Mouse (Mus musculus) left cerebral cortex, adult 11 months (tissue): ENCODE results near the gene Olfr1012.
"Not testable (repeated sequence)": the region's sequence is repeated elsewhere in the genome, so short reads cannot be mapped to it uniquely, and the experiment has no call there.

Source experiments
- DNase-seq: peaks from one replicate; pipeline ENCODE4 v3.0.0; 2022; ENCODE audit warnings: low spot score

Olfr1012 gene

GRCm38 (mm10) chr2:85762666-85763065 lies at the start of gene Olfr1012:
TSS of gene Olfr1012 (minus strand) at chr2:85762766.
- no peak for DNase-seq

- DNase-seq, result no peak
Observed at GRCm38 (mm10) chr2:85804501-85804900, 41.9 kb upstream of the Olfr1012 start.

- no peak for DNase-seq
Observed at GRCm38 (mm10) chr2:85802444-85802843, 39.9 kb upstream of the Olfr1012 start, which contains the start of gene Olfr1016. TSS of gene Olfr1016 (minus strand) at chr2:85802544.

DNA sequence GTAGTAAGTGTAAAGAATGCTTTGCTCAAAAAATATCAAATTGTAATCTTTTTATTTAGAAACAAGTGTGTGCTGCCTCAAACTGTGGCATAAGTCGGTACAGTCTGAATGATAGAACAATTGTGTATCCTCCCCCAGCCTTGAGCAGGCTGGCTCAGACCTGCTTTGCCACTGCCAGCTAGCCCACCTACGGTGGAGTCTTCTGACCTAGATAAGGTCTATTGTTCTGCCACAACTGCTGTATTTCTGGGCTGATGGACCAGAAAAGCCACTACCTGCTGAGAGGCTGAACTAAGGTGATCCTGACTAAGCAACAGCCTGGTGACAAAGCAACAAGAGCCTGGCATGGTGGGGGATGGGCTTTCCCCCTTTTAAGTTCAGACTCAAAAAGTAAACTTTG lies 29.8 kb upstream of the Olfr1012 start:
- DNase-seq, result no peak

GRCm38 (mm10) chr2:85781717-85782116 lies 19.2 kb upstream of the Olfr1012 start, which contains the start of gene Olfr1015:
TSS of gene Olfr1015 (plus strand) at chr2:85782017.
- DNase-seq, result no peak

DNA sequence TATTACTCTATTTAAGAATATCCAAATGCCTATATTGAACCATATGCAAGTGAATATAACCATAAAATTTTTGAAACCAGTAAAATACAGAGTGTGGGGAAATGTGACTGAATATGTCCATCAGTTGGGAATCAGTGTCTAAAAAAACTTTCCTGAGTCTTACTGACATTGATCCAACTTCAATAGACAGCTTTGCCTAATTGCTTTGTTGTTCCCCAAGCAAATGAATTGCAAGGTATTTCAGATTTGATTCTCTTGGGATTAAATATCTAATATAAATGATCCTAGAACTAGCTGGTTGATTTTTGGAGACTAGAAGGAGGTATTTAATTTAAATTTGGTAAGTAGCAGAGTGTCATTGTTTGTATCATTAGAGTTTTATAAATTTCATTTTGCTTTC lies 9.8 kb upstream of the Olfr1012 start, which contains the start of gene Olfr1014:
Gene Olfr1014, plus strand, starts transcription at position 301 of the 400 bp plus-strand sequence.
- DNase-seq, result no peak

DNA sequence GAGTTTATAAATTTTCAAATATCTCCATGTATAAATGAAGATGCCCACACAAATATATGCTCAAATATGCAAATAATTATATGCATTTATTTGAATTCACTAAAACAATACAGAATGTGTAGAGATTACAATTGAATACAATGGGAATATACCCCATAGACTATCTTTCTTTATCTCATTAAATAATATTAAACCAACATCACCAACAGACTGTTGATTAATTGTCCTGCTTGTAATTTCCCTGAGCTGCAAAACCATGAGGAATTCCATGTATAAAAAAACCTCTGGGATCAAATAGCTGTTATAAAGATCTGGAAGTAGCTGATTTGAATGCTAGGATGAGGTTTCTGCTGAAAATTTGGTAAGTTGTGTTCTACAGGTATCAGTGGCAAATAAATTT lies 4.2 kb upstream of the Olfr1012 start, which contains the start of gene Olfr1013:
Gene Olfr1013, plus strand, starts transcription at position 301 of the 400 bp plus-strand sequence.
- no peak for DNase-seq

DNA sequence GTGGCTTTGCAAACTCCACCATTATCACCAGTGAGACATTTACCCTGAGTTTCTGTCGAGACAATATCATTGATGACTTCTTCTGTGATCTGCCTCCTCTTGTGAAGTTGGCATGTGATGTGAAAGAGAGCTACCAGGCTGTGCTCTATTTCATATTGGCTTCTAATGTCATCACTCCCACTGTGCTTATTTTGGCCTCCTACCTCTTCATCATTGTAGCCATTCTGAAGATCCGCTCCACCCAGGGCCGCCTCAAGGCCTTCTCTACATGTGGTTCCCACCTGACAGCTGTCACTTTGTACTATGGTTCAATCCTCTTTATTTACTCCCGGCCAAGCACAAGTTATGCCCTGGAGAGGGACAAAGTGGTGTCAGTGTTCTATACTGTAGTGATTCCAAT lies 8.7 kb downstream of the Olfr1012 start:
- DNase-seq, result no peak

DNA sequence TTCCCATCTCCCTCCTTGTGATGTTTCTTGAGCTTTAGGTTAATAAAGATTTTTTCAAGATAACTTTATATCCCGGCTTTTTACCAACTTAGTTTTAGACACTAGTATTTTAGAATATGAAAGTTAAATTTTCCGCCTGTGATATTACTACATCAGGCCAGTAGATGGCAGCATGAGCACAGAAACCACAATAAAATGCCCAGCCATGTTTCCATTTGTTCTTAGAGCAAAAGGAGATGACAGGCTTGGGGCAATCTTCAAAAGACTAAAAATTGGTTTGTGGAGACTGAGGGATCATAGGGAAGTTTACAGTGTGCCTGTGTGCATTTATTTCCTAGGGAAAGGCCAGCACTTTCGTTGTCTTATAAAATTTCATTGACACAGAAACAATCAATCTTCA lies 36.8 kb downstream of the Olfr1012 start:
- DNase-seq, result peak; percentile 2

GRCm38 (mm10) chr2:85715119-85715518 lies 47.4 kb downstream of the Olfr1012 start, which contains the start of gene Olfr1009:
TSS of gene Olfr1009 (plus strand) at chr2:85715419.
- no peak for DNase-seq

DNA sequence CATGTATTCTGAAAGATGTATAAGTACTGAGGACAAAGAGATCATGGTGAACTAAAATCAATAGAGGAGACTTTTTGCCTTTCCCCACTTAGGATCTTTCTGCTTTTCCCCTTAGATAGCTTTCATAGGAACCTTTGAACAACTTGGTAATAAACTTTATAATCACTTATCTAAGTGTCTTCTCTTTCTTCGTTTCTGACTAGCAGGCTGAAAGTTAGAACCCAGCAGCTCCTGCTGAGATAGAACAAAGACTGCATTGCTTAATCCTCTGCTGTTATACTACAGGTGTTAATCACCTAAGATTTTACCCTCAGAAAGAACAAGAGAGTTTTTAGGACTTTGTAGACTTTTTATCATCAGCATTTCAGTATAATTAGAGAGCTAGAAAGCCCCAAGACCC lies 51.4 kb downstream of the Olfr1012 start:
- DNase-seq, result no peak

GRCm38 (mm10) chr2:85710680-85711079 lies 51.9 kb downstream of the Olfr1012 start:
- not testable (repeated sequence) for DNase-seq
